Mouse (Mus musculus) right cerebral cortex, postnatal 36 days (tissue): ENCODE results near the gene Nod1.

Source experiments
- DNase-seq, 2 experiments: peaks; one replicate each; pipeline ENCODE4 v3.0.0; 2022; ENCODE audit warnings: low spot score in 2 of 2, mixed read lengths in 1 of 2

The Nod1 gene

GRCm38 (mm10) chr6:54883424-54883823 lies 89.0 kb downstream of the Nod1 start:
- DNase-seq = no peak

GRCm38 (mm10) chr6:54880086-54880485 lies 92.3 kb downstream of the Nod1 start:
- DNase-seq = no peak

- no peak for DNase-seq
Measured at GRCm38 (mm10) chr6:54878546-54878945, 93.9 kb downstream of the Nod1 start.

GRCm38 (mm10) chr6:54877651-54878050 lies 94.8 kb downstream of the Nod1 start:
- no peak for DNase-seq

GRCm38 (mm10) chr6:54876782-54877181 lies 95.6 kb downstream of the Nod1 start:
- DNase-seq = no peak
